Mouse (Mus musculus): ENCODE results near the gene Wdr83.
"Not testable (repeated sequence)": the region's sequence is repeated elsewhere in the genome, so short reads cannot be mapped to it uniquely, and the experiment has no call there.

The Wdr83 gene

GRCm38 (mm10) chr8:85081216-85081555, at the start of gene Wdr83:
Gene Wdr83, minus strand, starts transcription at chr8:85081306.
- DNase-seq (ENCODE audit: low spot score) = no peak

- DNase-seq (ENCODE audit: low spot score) = no peak
These were observed 42.6 kb upstream of the Wdr83 start for GRCm38 (mm10) chr8:85123691-85124090.

GRCm38 (mm10) chr8:85122995-85123394, 41.9 kb upstream of the Wdr83 start, which contains the start of gene Zfp791:
Gene Zfp791, minus strand, starts transcription at chr8:85123095.
- no peak for DNase-seq (ENCODE audit: low spot score)

- DNase-seq (ENCODE audit: low spot score) = not testable (repeated sequence)
These were observed 39.1 kb upstream of the Wdr83 start for GRCm38 (mm10) chr8:85120251-85120650.

- DNase-seq (ENCODE audit: low spot score) = peak; percentile 67
These were observed 38.2 kb upstream of the Wdr83 start for GRCm38 (mm10) chr8:85119052-85119981.

- DNase-seq (ENCODE audit: low spot score) = no peak
These were observed 35.9 kb upstream of the Wdr83 start for GRCm38 (mm10) chr8:85116984-85117383.

GRCm38 (mm10) chr8:85115501-85115900, 34.4 kb upstream of the Wdr83 start:
- DNase-seq (ENCODE audit: low spot score) = no peak

GRCm38 (mm10) chr8:85113241-85113640, 32.1 kb upstream of the Wdr83 start:
- no peak for DNase-seq (ENCODE audit: low spot score)

- no peak for DNase-seq (ENCODE audit: low spot score)
These were observed 19.1 kb upstream of the Wdr83 start for GRCm38 (mm10) chr8:85100076-85100665.

- no peak for DNase-seq (ENCODE audit: low spot score)
These were observed 15.7 kb upstream of the Wdr83 start for GRCm38 (mm10) chr8:85096850-85097249.

GRCm38 (mm10) chr8:85096196-85096595, 15.1 kb upstream of the Wdr83 start:
- DNase-seq (ENCODE audit: low spot score) = no peak

- DNase-seq (ENCODE audit: low spot score) = no peak
These were observed 14.5 kb upstream of the Wdr83 start for GRCm38 (mm10) chr8:85095566-85095965.

- DNase-seq (ENCODE audit: low spot score) = no peak
These were observed 13.9 kb upstream of the Wdr83 start for GRCm38 (mm10) chr8:85095051-85095450.

GRCm38 (mm10) chr8:85091526-85092090, 10.5 kb upstream of the Wdr83 start:
- DNase-seq (ENCODE audit: low spot score) = no peak

- DNase-seq (ENCODE audit: low spot score) = no peak
These were observed 9.8 kb upstream of the Wdr83 start for GRCm38 (mm10) chr8:85090856-85091255.

GRCm38 (mm10) chr8:85088771-85089170, 7.7 kb upstream of the Wdr83 start:
- no peak for DNase-seq (ENCODE audit: low spot score)

GRCm38 (mm10) chr8:85086238-85086637, 5.1 kb upstream of the Wdr83 start:
- no peak for DNase-seq (ENCODE audit: low spot score)

GRCm38 (mm10) chr8:85084633-85085032, 3.5 kb upstream of the Wdr83 start:
- no peak for DNase-seq (ENCODE audit: low spot score)

- peak; percentile 78 for DNase-seq (ENCODE audit: low spot score)
These were observed 2.2 kb upstream of the Wdr83 start, which contains the start of gene Man2b1 for GRCm38 (mm10) chr8:85083108-85083813. Gene Man2b1, plus strand, starts transcription at chr8:85083270.

- not testable (repeated sequence) for DNase-seq (ENCODE audit: low spot score)
These were observed 1.1 kb upstream of the Wdr83 start for GRCm38 (mm10) chr8:85082169-85082568.

GRCm38 (mm10) chr8:85080532-85081215, 432 bp downstream of the Wdr83 start, which contains the start of gene Wdr83os:
Gene Wdr83os, plus strand, starts transcription at chr8:85080740.
- DNase-seq (ENCODE audit: low spot score) = peak; percentile 43

- DNase-seq (ENCODE audit: low spot score) = no peak
These were observed 933 bp downstream of the Wdr83 start for GRCm38 (mm10) chr8:85080214-85080531.

Measured in ovary, postnatal 14 days (tissue).